Mouse (Mus musculus) lung, postnatal 0 days (tissue): Measurements from ENCODE around the gene Hist1h2ap.
"Not testable (repeated sequence)": the region's sequence is repeated elsewhere in the genome, so short reads cannot be mapped to it uniquely, and the experiment has no call there.

Experiments
- CTCF ChIP-seq: IDR thresholded peaks from 2 replicates; pipeline ENCODE4 v1.5.1; 2016; ENCODE audit warnings: antibody characterized with exemption, mild to moderate bottlenecking
- EP300 ChIP-seq: IDR thresholded peaks from 2 replicates; pipeline ENCODE4 v1.6.1; 2016; ENCODE audit warnings: antibody characterized with exemption, mild to moderate bottlenecking, control low read depth

DNA sequence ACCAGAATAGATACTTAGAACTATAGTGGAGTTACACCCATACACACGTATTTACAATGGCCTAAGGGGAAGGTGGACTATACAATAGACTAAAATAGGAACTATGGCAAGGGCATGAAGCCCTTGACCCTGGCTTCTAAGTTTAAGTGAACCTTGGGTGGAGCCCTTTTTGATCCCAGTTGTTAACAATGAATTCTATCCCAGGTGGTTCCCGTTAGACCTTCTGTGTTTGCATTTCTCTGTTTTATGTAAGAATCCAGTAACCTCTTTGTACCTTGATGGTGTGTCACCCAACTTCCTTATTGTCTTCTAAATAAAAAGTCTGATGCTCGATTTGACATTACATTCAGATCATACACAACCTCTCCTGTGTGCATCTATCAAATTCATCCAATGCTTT is 32.2 kb upstream of the Hist1h2ap start:
- TF ChIP-seq CTCF, EP300: not testable (repeated sequence)
